ENCODE assay signal across 20 mouse cellular contexts in the genomic region with DNA sequence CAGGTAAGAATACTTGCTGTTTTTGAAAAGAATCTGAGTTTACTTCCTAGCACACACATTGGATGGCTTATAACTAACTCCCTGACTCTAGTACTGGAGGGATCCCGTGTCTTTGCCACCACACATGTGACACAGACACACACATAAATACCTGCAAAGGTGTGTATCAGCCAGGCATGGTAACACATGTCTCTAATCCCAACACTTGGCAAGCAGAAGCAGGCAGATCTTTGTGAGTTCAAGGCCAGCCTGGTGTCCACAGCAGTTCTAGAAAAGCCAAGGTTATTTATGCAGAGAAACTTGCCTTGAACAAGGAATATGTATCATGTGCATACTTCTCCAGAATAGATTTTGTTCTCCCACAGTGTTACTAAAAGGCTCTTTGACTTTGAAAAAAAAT. TPM values are rescaled to one million over a fixed set of nuclear protein-coding genes. Genes with fewer than 3 reads are reported as not detected.
"Had no signal": no experiment of that assay in that cellular context is flagged by ENCODE, and none has a peak within 500 bp of the region (broad histone marks: within the 10 kb centered on the region; RNA-seq: fewer than 3 reads in every experiment).

No protein-coding gene starts in this region.

- H3K27me3 ChIP-seq: lung, embryonic 15.5 days; megakaryocyte, embryonic 14.5 days; midbrain, embryonic 12.5 days; midbrain, embryonic 15.5 days; neural tube, embryonic 12.5 days; stomach, embryonic 15.5 days had no signal

- ATAC-seq: liver, postnatal 0 days; lung, postnatal 0 days; midbrain, embryonic 15.5 days had no signal

- H3K27ac ChIP-seq: lung, embryonic 15.5 days; macrophage; midbrain, embryonic 12.5 days; midbrain, embryonic 15.5 days; neural tube, embryonic 12.5 days; stomach, embryonic 15.5 days; stomach, postnatal 0 days had no signal

- H3K4me3 ChIP-seq: lung, embryonic 15.5 days; megakaryocyte, embryonic 14.5 days; midbrain, embryonic 12.5 days; midbrain, embryonic 15.5 days; neural tube, embryonic 12.5 days; stomach, embryonic 15.5 days had no signal

- DNase-seq: liver, postnatal 0 days; lung, adult 2 months; lung, postnatal 14 days; lung, postnatal 36 days; right cerebral cortex, postnatal 14 days; thymus, adult 2 months; thymus, postnatal 25 days; thymus, postnatal 4 days had no signal

- H3K9ac ChIP-seq: liver, postnatal 0 days; lung, embryonic 15.5 days; midbrain, embryonic 12.5 days; midbrain, embryonic 15.5 days; neural tube, embryonic 12.5 days; stomach, embryonic 15.5 days had no signal

- H3K9me3 ChIP-seq: lung, embryonic 15.5 days; megakaryocyte, embryonic 14.5 days; midbrain, embryonic 12.5 days; midbrain, embryonic 15.5 days; neural tube, embryonic 12.5 days; stomach, embryonic 15.5 days had no signal

- H3K4me1 ChIP-seq: lung, embryonic 15.5 days; midbrain, embryonic 12.5 days; midbrain, embryonic 15.5 days; neural tube, embryonic 12.5 days; stomach, embryonic 15.5 days had no signal

- H3K4me2 ChIP-seq: lung, embryonic 15.5 days; midbrain, embryonic 12.5 days; midbrain, embryonic 15.5 days; neural tube, embryonic 12.5 days; stomach, embryonic 15.5 days had no signal

RNA-seq across cellular contexts. Expression of gene Nxph3, which starts 40.9 kb away (rescaled TPM):
- total RNA-seq: megakaryocyte progenitor cell, adult 5-6 weeks; monocyte, adult 5-6 weeks; neutrophil, adult 5-6 weeks had no signal
- polyA plus RNA-seq: liver, postnatal 0 days; macrophage had no signal
